Mouse (Mus musculus): ENCODE results near the gene Cacng2. TPM values are rescaled to one million over a fixed set of nuclear protein-coding genes. Genes with fewer than 3 reads are reported as not detected.

Cacng2 gene
- polyA plus RNA-seq, 1 experiment from 2014 or later = not detected

- H3K9ac ChIP-seq (ENCODE audit: low read depth, low read length) = peak within 1 kb of the TSS; percentile 44
- H3K4me1 ChIP-seq (ENCODE audit: control insufficient read depth, insufficient read depth, low read length) = peaks cover 13% of the 10 kb centered on the region
- H3K36me3 ChIP-seq (ENCODE audit: control insufficient read depth, insufficient read depth, low read length) = peaks cover 33% of the 10 kb centered on the region
- ATAC-seq (ENCODE audit: low FRiP score, low TSS enrichment) = peak; percentile 94
- H3K27me3 ChIP-seq (ENCODE audit: control insufficient read depth, insufficient read depth, low read length) = peaks cover 8% of the 10 kb centered on the region
- WGBS = under 1% methylated on average over 39 of the region's 39 CpGs
- H3K27ac ChIP-seq (ENCODE audit: low read depth, low read length) = no peak within 1 kb of the TSS
- peak within 1 kb of the TSS; percentile 69 for H3K4me2 ChIP-seq (replicated peaks; ENCODE audit: low read depth, low read length)
- peak within 1 kb of the TSS; percentile 39 for H3K4me3 ChIP-seq (ENCODE audit: low read length)
- no peaks in the 10 kb centered on the region for H3K9me3 ChIP-seq (ENCODE audit: control insufficient read depth, low read length)
Observed at GRCm38 (mm10) chr15:77956404-77956901, 163.4 kb downstream of the Cacng2 start, which contains the start of gene Foxred2. TSS of gene Foxred2 (minus strand) at chr15:77956722.

DNA sequence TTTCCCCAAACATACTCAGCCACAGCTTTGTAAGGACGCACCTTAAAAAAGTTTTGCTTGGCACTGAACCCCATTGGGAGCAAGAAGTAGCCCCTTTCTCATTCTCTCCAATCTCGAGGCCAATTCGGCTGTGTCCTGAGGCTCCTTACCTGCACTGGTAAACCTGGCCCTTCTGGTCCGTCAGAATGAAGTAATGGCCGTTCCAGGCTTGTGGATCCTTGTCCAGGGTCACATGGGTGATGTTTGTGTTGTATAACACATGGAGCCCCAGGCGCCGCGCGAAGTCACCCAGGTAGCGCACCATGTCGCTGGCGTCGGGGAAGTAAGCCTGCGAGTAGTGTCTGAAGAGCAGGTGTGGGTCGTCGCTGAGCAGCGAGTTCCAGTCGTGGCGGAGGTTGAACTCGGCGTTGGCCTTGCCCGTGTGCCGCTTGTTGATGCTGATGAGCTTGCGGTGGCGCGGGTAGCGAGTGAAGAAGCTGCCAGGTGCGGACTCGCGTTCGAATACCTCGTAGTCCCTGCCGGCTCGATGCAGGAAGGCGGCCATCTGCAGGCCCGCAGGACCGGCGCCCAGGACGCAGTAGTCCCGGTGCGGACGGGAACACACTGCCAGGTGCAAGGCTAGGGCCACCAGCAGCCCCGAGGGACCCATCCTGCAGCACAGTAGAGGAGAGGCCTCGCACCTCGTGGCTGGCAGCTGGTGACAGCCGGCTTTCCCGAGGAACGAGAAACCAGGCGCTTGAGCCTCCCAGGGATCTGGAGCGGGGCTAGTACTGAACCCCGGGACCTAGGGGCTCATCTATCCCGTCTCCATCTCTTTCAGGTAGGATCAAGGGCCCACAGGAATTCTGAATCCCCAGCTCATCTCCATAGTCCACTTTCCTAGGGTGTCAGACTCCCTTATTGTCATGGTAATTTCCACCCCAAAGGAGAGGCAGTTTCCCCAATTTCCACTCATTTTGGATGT, 164.1 kb downstream of the Cacng2 start:
- Histone ChIP-seq H3K4me3 (ENCODE audit: low read length) (peak overlapping the region; percentile 39), H3K36me3 (ENCODE audit: control insufficient read depth, insufficient read depth, low read length) (peaks cover 26% of the 10 kb centered on the region), H3K9me3 (ENCODE audit: control insufficient read depth, low read length) (no peaks in the 10 kb centered on the region), H3K4me1 (ENCODE audit: control insufficient read depth, insufficient read depth, low read length) (peaks cover 13% of the 10 kb centered on the region), H3K27ac (ENCODE audit: low read depth, low read length) (no peak overlapping the region), H3K9ac (ENCODE audit: low read depth, low read length) (peak overlapping the region; percentile 44), H3K4me2 (replicated peaks; ENCODE audit: low read depth, low read length) (peak overlapping the region; percentile 69), H3K27me3 (ENCODE audit: control insufficient read depth, insufficient read depth, low read length) (peaks cover 8% of the 10 kb centered on the region)
- 8% methylated on average over 52 of the region's 52 CpGs for WGBS
- peak; percentile 32 for ATAC-seq (ENCODE audit: low FRiP score, low TSS enrichment)

GRCm38 (mm10) chr15:77954362-77954761, 165.5 kb downstream of the Cacng2 start:
- Histone ChIP-seq H3K27ac (ENCODE audit: low read depth, low read length) (no peak overlapping the region), H3K4me2 (replicated peaks; ENCODE audit: low read depth, low read length) (no peak overlapping the region), H3K4me1 (ENCODE audit: control insufficient read depth, insufficient read depth, low read length) (peaks cover 13% of the 10 kb centered on the region), H3K4me3 (ENCODE audit: low read length) (no peak overlapping the region), H3K9me3 (ENCODE audit: control insufficient read depth, low read length) (no peaks in the 10 kb centered on the region), H3K27me3 (ENCODE audit: control insufficient read depth, insufficient read depth, low read length) (peaks cover 8% of the 10 kb centered on the region), H3K9ac (ENCODE audit: low read depth, low read length) (no peak overlapping the region), H3K36me3 (ENCODE audit: control insufficient read depth, insufficient read depth, low read length) (peaks cover 12% of the 10 kb centered on the region)
- ATAC-seq (ENCODE audit: low FRiP score, low TSS enrichment) = no peak
- WGBS = 79% methylated on average over 2 of the region's 2 CpGs

DNA sequence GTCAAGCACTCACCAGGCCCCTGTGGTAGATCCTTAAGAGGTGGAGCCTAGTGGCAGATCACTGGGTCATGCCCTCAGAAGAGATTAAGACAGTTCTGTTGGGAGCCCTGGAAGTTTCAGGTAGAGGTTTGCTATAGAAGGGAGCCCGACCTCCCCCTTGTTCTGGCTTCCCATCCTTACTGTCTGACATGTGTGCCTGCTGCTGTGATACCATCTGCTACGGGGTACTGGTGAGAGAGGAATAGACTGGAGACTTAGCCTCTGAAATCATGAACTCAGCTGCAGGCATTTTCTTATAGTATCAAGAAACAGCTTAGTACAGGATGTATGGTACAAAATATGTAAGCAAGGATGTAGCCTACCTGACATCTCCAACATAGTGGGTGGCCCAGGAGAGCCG, 166.9 kb downstream of the Cacng2 start:
- no peak overlapping the region for H3K4me3 ChIP-seq (ENCODE audit: low read length)
- no peak overlapping the region for H3K27ac ChIP-seq (ENCODE audit: low read depth, low read length)
- peaks cover 8% of the 10 kb centered on the region for H3K27me3 ChIP-seq (ENCODE audit: control insufficient read depth, insufficient read depth, low read length)
- WGBS = 89% methylated on average over 3 of the region's 3 CpGs
- no peaks in the 10 kb centered on the region for H3K9me3 ChIP-seq (ENCODE audit: control insufficient read depth, low read length)
- H3K9ac ChIP-seq (ENCODE audit: low read depth, low read length) = no peak overlapping the region
- no peak overlapping the region for H3K4me2 ChIP-seq (replicated peaks; ENCODE audit: low read depth, low read length)
- no peak for ATAC-seq (ENCODE audit: low FRiP score, low TSS enrichment)
- peaks cover 13% of the 10 kb centered on the region for H3K4me1 ChIP-seq (ENCODE audit: control insufficient read depth, insufficient read depth, low read length)
- H3K36me3 ChIP-seq (ENCODE audit: control insufficient read depth, insufficient read depth, low read length) = no peaks in the 10 kb centered on the region

DNA sequence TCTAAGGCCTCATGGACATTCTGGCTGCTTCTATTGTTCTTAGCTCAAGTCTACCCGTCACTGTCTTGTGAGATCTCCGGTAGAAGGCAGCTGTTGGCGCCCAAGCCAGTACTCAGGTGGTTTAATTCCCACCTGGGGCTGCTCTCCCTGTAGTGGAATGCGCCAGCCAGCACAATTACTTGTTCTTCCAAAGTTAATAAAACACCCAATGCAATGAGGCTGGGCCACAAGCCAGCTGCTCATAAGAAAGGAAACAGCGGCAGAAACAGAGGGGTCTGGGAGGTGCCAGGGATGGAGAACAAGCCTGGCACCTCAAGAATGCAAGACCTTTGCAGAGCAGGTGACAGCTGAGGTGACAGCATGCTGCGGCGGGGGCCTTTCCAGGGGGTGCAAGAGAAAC, 170.8 kb downstream of the Cacng2 start:
- Histone ChIP-seq H3K4me3 (ENCODE audit: low read length) (no peak overlapping the region), H3K27ac (ENCODE audit: low read depth, low read length) (no peak overlapping the region), H3K4me1 (ENCODE audit: control insufficient read depth, insufficient read depth, low read length) (no peaks in the 10 kb centered on the region), H3K9me3 (ENCODE audit: control insufficient read depth, low read length) (no peaks in the 10 kb centered on the region), H3K4me2 (replicated peaks; ENCODE audit: low read depth, low read length) (no peak overlapping the region), H3K9ac (ENCODE audit: low read depth, low read length) (no peak overlapping the region), H3K27me3 (ENCODE audit: control insufficient read depth, insufficient read depth, low read length) (no peaks in the 10 kb centered on the region), H3K36me3 (ENCODE audit: control insufficient read depth, insufficient read depth, low read length) (no peaks in the 10 kb centered on the region)
- ATAC-seq (ENCODE audit: low FRiP score, low TSS enrichment) = no peak
- WGBS = 92% methylated on average over 7 of the region's 7 CpGs

- 81% methylated on average over 4 of the region's 4 CpGs for WGBS
- peaks cover 2% of the 10 kb centered on the region; the same call in 1 of the 2 replicates for H3K36me3 ChIP-seq (ENCODE audit: control insufficient read depth, insufficient read depth, low read length)
- no peak overlapping the region for H3K4me3 ChIP-seq (ENCODE audit: low read length)
- H3K27me3 ChIP-seq (ENCODE audit: control insufficient read depth, insufficient read depth, low read length) = no peaks in the 10 kb centered on the region
- H3K4me1 ChIP-seq (ENCODE audit: control insufficient read depth, insufficient read depth, low read length) = no peaks in the 10 kb centered on the region
- no peak overlapping the region for H3K4me2 ChIP-seq (replicated peaks; ENCODE audit: low read depth, low read length)
- no peak overlapping the region for H3K9ac ChIP-seq (ENCODE audit: low read depth, low read length)
- ATAC-seq (ENCODE audit: low FRiP score, low TSS enrichment) = no peak
- no peaks in the 10 kb centered on the region for H3K9me3 ChIP-seq (ENCODE audit: control insufficient read depth, low read length)
- H3K27ac ChIP-seq (ENCODE audit: low read depth, low read length) = no peak overlapping the region
Observed at GRCm38 (mm10) chr15:77945711-77946110, 174.1 kb downstream of the Cacng2 start.

Other genes starting within 250 kb of the Cacng2 start
- 269 and 294 TPM in 2 replicates for gene Txn2, start 191.0 kb downstream of the Cacng2 start, polyA plus RNA-seq (2014; fragmentation: Nextera tagmentation; extraction: Ambion mirVana)
- 4.2 and 6.2 TPM in 2 replicates for gene Foxred2, start 163.3 kb downstream of the Cacng2 start, polyA plus RNA-seq (2014; fragmentation: Nextera tagmentation; extraction: Ambion mirVana)
- gene Eif3d, start 149.2 kb downstream of the Cacng2 start, polyA plus RNA-seq (2014; fragmentation: Nextera tagmentation; extraction: Ambion mirVana) = 188 and 247 TPM in 2 replicates
- gene Ift27, start 54.1 kb upstream of the Cacng2 start, polyA plus RNA-seq (2014; fragmentation: Nextera tagmentation; extraction: Ambion mirVana) = 92.9 and 105 TPM in 2 replicates
- gene Pvalb, start 86.4 kb upstream of the Cacng2 start, polyA plus RNA-seq (2014; fragmentation: Nextera tagmentation; extraction: Ambion mirVana) = not detected in 2 replicates
- 1.2 and 1.9 TPM in 2 replicates for gene Ncf4, start 124.8 kb upstream of the Cacng2 start, polyA plus RNA-seq (2014; fragmentation: Nextera tagmentation; extraction: Ambion mirVana)
- 0.14 and 0.28 TPM in 2 replicates for gene Csf2rb2, start 185.7 kb upstream of the Cacng2 start, polyA plus RNA-seq (2014; fragmentation: Nextera tagmentation; extraction: Ambion mirVana)
- gene Csf2rb, start 205.7 kb upstream of the Cacng2 start, polyA plus RNA-seq (2014; fragmentation: Nextera tagmentation; extraction: Ambion mirVana) = 0.41 and 0.89 TPM in 2 replicates

Data from kidney, embryonic 14.5 days (tissue).